Mouse (Mus musculus) frontal cortex, adult 2 months (tissue): ENCODE measurements around the gene Atf5. TPM values are rescaled to one million over a fixed set of nuclear protein-coding genes. Genes with fewer than 3 reads are reported as not detected.

Experiments
- DNase-seq, 2 experiments: peaks; one replicate each; pipeline ENCODE4 v3.0.0; 2022; ENCODE audit warnings: low spot score in 1 of 2; ENCODE audit errors: extremely low spot score in 1 of 2
- polyA plus RNA-seq: library from polyadenylated mRNA; depleted of rRNA; stranded (reverse); fragments of >200 nt; gene quantifications from 2 replicates; pipeline ENCODE4 v1.2.3, GENCODE M21; 2012; rRNA removed

Atf5 gene
- polyA plus RNA-seq, 1 experiment: 24.2 TPM

DNA sequence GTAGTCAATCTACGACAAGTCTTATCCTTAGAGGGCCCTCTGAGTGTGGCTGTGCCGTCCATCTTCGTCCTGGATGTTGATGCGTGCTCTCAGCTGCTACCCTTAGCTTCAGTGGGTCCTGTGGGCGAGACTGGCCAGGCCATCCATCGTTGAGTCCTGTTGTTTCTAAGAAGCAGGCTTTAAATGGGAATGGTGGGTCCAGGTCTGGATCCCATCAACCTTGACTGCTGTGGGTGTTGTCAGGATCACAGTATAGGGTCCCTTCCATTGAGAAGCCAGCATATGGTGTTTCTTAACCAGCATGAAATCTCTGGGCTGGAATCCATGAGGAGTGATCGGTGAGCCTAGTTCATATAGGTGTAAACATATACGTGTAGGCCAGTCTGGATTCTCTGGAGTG, 36.4 kb downstream of the Atf5 start:
- DNase-seq: no peak

DNA sequence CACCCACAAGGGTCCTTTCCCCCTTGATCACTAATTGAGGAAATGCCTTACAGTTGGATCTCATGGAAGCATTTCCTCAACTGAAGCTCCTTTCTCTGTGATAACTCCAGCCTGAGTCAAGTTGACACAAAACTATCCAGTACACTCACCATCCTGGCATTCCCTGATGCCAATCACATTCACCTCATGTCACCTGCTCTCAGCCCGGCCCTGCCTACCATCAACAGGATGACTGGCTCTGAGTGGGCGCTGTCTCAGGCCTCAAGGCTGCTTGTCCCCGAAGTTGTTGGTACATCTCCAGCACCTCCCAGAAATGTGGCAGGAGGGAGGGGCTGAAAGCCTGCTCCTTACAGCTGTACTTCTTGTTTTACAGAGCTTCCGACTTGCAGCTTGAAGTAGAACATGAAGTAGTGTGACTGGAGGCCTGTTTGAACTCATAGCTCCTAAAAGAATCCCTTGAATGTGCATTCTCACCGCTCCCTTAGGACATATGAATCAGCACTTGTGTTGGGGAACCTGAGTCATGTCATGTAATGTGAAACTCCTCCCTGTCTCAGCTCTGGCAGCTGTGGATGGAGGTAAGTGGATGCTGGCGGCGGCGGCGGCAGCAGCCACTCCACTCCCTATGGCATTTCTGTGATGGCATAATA, 39.5 kb downstream of the Atf5 start:
- no peak for DNase-seq

DNA sequence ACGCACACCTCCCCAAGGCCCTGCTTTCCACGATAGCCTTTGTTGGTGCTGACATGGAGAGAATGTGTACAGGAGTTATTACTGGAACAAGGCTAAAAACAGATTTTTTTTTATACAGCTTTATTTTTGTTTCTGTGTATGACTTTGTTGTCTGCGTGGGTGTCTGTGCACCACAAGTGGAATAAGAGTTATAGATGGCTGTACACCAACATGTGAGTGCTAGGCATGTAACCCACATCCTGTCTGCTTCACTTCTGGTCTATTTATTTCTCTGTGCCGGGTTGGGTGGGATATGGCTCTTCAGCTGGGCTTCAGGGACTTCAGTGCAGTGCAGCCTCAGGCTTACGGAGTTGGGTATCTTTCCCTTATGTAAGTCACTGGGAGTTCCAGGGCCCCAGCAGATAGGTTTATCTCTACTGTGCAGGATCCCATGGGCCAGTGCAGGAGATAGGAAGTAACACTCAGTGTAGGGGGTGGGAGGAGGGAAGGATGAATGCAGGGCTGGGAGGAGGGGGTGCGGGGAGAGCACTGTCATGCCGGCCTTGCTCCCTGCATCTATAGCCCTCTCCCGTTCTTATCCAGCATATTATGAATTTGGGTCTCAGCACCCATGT, 43.8 kb downstream of the Atf5 start:
- DNase-seq: no peak

DNA sequence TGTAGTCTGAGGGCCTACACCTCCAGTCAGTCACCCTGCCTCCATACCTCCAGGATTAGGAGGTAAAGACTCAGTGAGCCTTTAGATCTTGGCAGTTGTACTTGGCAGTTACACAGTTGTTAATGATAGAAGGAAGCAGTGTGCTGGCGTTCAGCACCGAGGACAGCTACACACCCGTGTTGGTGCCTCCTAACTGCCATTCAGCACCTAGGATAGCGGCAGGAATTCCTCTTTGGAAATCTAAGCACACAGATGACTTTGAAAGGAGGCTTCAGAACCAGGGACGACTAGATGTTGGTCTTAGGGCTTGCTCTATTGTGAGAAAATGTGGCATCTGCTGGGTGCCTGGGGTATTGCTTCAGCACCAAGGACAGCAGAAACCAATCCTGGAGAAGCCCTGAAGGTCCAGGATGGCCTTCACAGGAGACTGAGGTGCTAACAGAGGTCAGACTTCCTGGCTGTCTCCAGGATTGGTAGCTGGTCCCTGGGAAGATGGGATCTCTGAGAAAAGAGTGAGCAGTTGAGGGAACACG, 46.3 kb downstream of the Atf5 start:
- DNase-seq: peak in 1 of 2 experiments; percentile 32

DNA sequence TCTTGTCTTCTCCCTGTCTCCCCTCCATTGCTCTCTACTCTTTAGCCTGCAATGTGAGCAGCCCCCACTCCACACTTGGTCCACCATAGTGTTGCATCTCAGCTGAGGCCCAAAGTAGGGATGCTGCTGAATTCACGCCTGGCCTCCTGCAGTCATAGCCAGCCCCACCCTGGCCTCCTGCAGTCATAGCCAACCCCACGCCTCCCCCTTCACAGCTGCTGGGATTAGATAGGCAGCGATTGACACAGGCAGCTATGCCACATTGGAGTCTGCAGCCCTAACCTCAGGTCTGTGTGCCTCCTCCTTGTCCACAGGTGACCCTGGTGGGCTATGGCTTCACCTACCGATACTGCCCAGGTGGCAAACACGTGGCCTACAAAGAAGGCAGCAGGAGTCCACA, 48.3 kb downstream of the Atf5 start:
- DNase-seq: no peak

Other genes starting within 250 kb of the Atf5 start
- 0.40 and 0.54 TPM in 2 replicates for gene Napsa, start 244.3 kb downstream of the Atf5 start, polyA plus RNA-seq
- gene Kcnc3, start 226.0 kb downstream of the Atf5 start, polyA plus RNA-seq: 47.9 and 49.9 TPM in 2 replicates
- gene Myh14, start 145.8 kb downstream of the Atf5 start, polyA plus RNA-seq: 17.5 and 18.6 TPM in 2 replicates
- gene Izumo2, start 107.9 kb downstream of the Atf5 start, polyA plus RNA-seq: not detected in 2 replicates
- gene Vrk3, start 68.2 kb downstream of the Atf5 start, polyA plus RNA-seq: 33.9 and 38.2 TPM in 2 replicates
- 0.55 and 0.62 TPM in 2 replicates for gene Zfp473, start 65.6 kb downstream of the Atf5 start, polyA plus RNA-seq
- 29.1 and 29.3 TPM in 2 replicates for gene Nup62, start 570 bp downstream of the Atf5 start, polyA plus RNA-seq
- gene Il4i1, start 271 bp downstream of the Atf5 start, polyA plus RNA-seq: 1.3 and 2.2 TPM in 2 replicates
- gene Akt1s1, start 32.3 kb upstream of the Atf5 start, polyA plus RNA-seq: 87.0 and 108 TPM in 2 replicates
- 84.3 and 106 TPM in 2 replicates for gene Tbc1d17, start 32.4 kb upstream of the Atf5 start, polyA plus RNA-seq
- 42.3 and 44.9 TPM in 2 replicates for gene Pnkp, start 40.5 kb upstream of the Atf5 start, polyA plus RNA-seq
- gene Ptov1, start 53.1 kb upstream of the Atf5 start, polyA plus RNA-seq: 408 and 469 TPM in 2 replicates
- 123 and 130 TPM in 2 replicates for gene Med25, start 76.1 kb upstream of the Atf5 start, polyA plus RNA-seq
- gene Fuz, start 79.4 kb upstream of the Atf5 start, polyA plus RNA-seq: 30.4 and 32.4 TPM in 2 replicates
- gene Ap2a1, start 112.8 kb upstream of the Atf5 start, polyA plus RNA-seq: 216 and 254 TPM in 2 replicates
- 1.4 TPM in 2 replicates for gene Tsks, start 126.5 kb upstream of the Atf5 start, polyA plus RNA-seq
- 151 TPM in 2 replicates for gene Cpt1c, start 158.2 kb upstream of the Atf5 start, polyA plus RNA-seq
- 217 and 232 TPM in 2 replicates for gene Prmt1, start 169.9 kb upstream of the Atf5 start, polyA plus RNA-seq
- 88.4 and 88.6 TPM in 2 replicates for gene Irf3, start 181.0 kb upstream of the Atf5 start, polyA plus RNA-seq
- gene Bcl2l12, start 182.1 kb upstream of the Atf5 start, polyA plus RNA-seq: 5.4 and 5.9 TPM in 2 replicates
- 126 and 127 TPM in 2 replicates for gene Scaf1, start 199.7 kb upstream of the Atf5 start, polyA plus RNA-seq
- 27.6 and 32.5 TPM in 2 replicates for gene Rras, start 201.3 kb upstream of the Atf5 start, polyA plus RNA-seq
- gene Prr12, start 236.2 kb upstream of the Atf5 start, polyA plus RNA-seq: 20.5 and 22.4 TPM in 2 replicates
- 81.7 and 86.5 TPM in 2 replicates for gene Nosip, start 245.8 kb upstream of the Atf5 start, polyA plus RNA-seq
- 15.5 and 15.6 TPM in 2 replicates for gene Prrg2, start 246.0 kb upstream of the Atf5 start, polyA plus RNA-seq